Mouse (Mus musculus) heart, adult 2 months (tissue): Measurements from ENCODE around the gene Zfp759. TPM values are rescaled to one million over a fixed set of nuclear protein-coding genes. Genes with fewer than 3 reads are reported as not detected.
"Not testable (repeated sequence)": the region's sequence is repeated elsewhere in the genome, so short reads cannot be mapped to it uniquely, and the experiment has no call there.

Source experiments
- DNase-seq, 2 experiments: peaks; one replicate each; pipeline ENCODE4 v3.0.0; 2021
- H3K27ac ChIP-seq: fragments of 200-600 bp; 2 replicates; pipeline ENCODE4 v1.8.1; 2022
- H3K27me3 ChIP-seq: fragments of 200-500 bp; 2 replicates; pipeline ENCODE4 v1.6.1; 2012; ENCODE audit warnings: mild to moderate bottlenecking, low read length, inconsistent platforms, mixed read lengths; ENCODE audit not compliant: control insufficient read depth, insufficient read depth
- H3K36me3 ChIP-seq: fragments of 200-500 bp; 2 replicates; pipeline ENCODE4 v1.6.1; 2012; ENCODE audit warnings: low read length, inconsistent platforms; ENCODE audit not compliant: control insufficient read depth, insufficient read depth
- H3K4me1 ChIP-seq: fragments of 200-500 bp; 2 replicates; pipeline ENCODE4 v1.6.1; 2011; ENCODE audit warnings: low read length; ENCODE audit not compliant: control insufficient read depth, insufficient read depth
- H3K4me3 ChIP-seq: fragments of 200-600 bp; 2 replicates; pipeline ENCODE4 v1.8.1; 2022
- H3K79me2 ChIP-seq: fragments of 200-500 bp; replicated peaks from 2 replicates; pipeline ENCODE4 v1.6.1; 2012; ENCODE audit warnings: mild to moderate bottlenecking, inconsistent platforms, low read length, moderate library complexity, mixed read lengths; ENCODE audit not compliant: control insufficient read depth, insufficient read depth
- H3K9ac ChIP-seq: fragments of 200-500 bp; 2 replicates; pipeline ENCODE4 v1.6.1; 2012; ENCODE audit warnings: low read depth, mild to moderate bottlenecking, control low read depth, inconsistent platforms, low read length, mixed read lengths
- CTCF ChIP-seq: fragments of 200-600 bp; IDR thresholded peaks from 2 replicates; pipeline ENCODE4 v1.8.1; 2022; ENCODE audit warnings: antibody characterized with exemption, mild to moderate bottlenecking, moderate library complexity
- EP300 ChIP-seq: fragments of 200-500 bp; IDR thresholded peaks from 2 replicates; pipeline ENCODE4 v1.6.1; 2011; ENCODE audit warnings: low read depth, low read length, control low read depth; ENCODE audit not compliant: insufficient read depth
- POLR2A ChIP-seq: fragments of 200-500 bp; IDR thresholded peaks from 2 replicates; pipeline ENCODE4 v1.6.1; 2011; ENCODE audit warnings: mild to moderate bottlenecking, low read depth, low read length, control low read depth; ENCODE audit not compliant: insufficient read depth
- WGBS: fragments of 180-500 bp; shearing (Covaris S2); methylation state at CpG from one replicate; pipeline ENCODE4 v1.1.7; 2018; 5-methylcytosine and 5-hydroxymethylcytosine counted together
- intact Hi-C: fragments of 180-260 bp; cut with DNase I; formaldehyde crosslinking; loops from one replicate; pipeline ENCODE4 v1.15.1; 2025
- polyA plus RNA-seq: library from polyadenylated mRNA; depleted of rRNA; stranded (reverse); fragments of >200 nt; gene quantifications from 2 replicates; pipeline ENCODE4 v1.2.3, GENCODE M21; 2012
- total RNA-seq, 2 experiments: library from RNA; stranded (reverse); gene quantifications; 2 replicates each; pipeline ENCODE4 v1.2.3; 2021

Gene Zfp759
- total and polyA plus RNA-seq, 3 experiments: 0.59 to 8.2 (median 4.0) TPM

GRCm38 (mm10) chr13:67097876-67098275 lies 23.6 kb upstream of the Zfp759 start, which contains the start of gene Zfp708:
TSS of gene Zfp708 (minus strand) at chr13:67097976.
- intact Hi-C loops: no loop called here
- Histone ChIP-seq H3K27ac (no peak within 1 kb of the TSS), H3K79me2 (no peaks in the 10 kb centered on the region), H3K27me3 (no peaks in the 10 kb centered on the region), H3K36me3 (no peaks in the 10 kb centered on the region; the same call in 1 of the 2 replicates), H3K4me1 (no peaks in the 10 kb centered on the region), H3K4me3 (no peak within 1 kb of the TSS), H3K9ac (no peak within 1 kb of the TSS)
- WGBS: 87% methylated on average over 10 of the region's 10 CpGs
- TF ChIP-seq POLR2A (no peak), EP300 (no peak), CTCF (no peak)
- DNase-seq: no peak

DNA sequence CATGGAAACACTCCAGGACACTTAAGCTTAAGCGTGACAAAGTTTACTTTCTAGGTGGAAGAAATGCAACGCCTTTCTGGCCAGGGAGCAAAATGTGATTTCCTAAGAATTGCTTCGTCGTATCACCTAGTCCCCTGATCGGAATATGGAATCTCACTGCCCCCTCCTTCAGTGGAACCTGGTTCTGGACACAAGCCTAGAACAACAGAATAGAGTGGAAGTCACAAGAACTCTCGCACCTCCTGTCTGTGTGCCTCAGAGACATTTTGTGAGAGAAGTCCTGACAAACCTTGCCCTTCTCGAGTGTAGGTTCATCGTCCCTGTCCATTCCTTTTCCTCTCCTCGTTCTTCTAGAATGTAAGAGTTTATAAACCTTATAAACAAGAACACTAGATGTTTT lies 13.8 kb upstream of the Zfp759 start:
- 33% methylated on average over 9 of the region's 9 CpGs for WGBS
- H3K36me3 ChIP-seq: no peaks in the 10 kb centered on the region
- H3K79me2 ChIP-seq: no peaks in the 10 kb centered on the region; the same call in 1 of the 2 replicates
- H3K4me3 ChIP-seq: peak overlapping the region; percentile 94
- peaks cover 6% of the 10 kb centered on the region for H3K4me1 ChIP-seq
- DNase-seq: no peak
- no peaks in the 10 kb centered on the region; the same call in 1 of the 2 replicates for H3K27me3 ChIP-seq
- H3K9ac ChIP-seq: peak overlapping the region; percentile 20; the same call in 1 of the 2 replicates
- intact Hi-C loops: loop anchor here (1.0 to 10.0 kb wide), 8 partner anchors 21 to 707 kb away; partner anchors contain the start of genes Gm10767, Gm26965, Gm28044 and Zfp273
- peak overlapping the region; percentile 93 for H3K27ac ChIP-seq
- TF ChIP-seq EP300 (no peak), POLR2A (no peak), CTCF (no peak)

DNA sequence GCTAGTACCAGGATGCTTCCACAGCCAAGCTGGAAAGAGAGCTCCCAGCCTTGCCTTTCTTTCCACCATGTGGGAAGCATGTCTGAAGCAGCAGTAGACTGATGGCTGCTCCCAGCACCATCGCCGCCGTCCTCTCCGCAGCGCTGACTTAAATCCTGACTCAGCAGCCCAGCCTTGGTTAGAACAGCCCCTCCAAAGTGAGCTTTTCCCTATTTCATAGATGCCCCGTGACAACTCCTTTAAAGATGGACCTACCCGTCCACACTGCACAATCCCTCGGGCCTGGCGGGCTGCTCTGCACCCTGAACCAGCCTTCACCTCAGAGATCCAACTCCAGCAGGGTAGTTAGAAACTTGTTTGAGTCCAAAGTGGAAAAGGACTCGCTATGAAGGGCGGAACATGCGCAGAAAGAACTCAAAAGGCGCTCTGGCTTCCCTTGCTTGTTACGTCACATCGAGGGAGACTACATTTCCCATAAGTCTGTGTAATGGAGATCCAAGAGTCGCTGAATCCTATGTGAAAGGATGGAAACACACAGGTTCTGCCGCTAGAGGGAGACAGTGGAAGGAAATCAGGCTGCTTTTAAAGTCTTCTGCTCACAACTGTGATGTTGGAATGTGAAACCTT lies 13.2 kb upstream of the Zfp759 start, which contains the start of gene Gm28557:
Gene Gm28557, minus strand, starts transcription at position 411 of the 627 bp plus-strand sequence.
- WGBS: under 1% methylated on average over 17 of the region's 17 CpGs
- DNase-seq: peak; percentile 79 to 91
- peak within 1 kb of the TSS; percentile 93 for H3K27ac ChIP-seq
- no peaks in the 10 kb centered on the region for H3K36me3 ChIP-seq
- no peaks in the 10 kb centered on the region; the same call in 1 of the 2 replicates for H3K79me2 ChIP-seq
- H3K4me3 ChIP-seq: peak within 1 kb of the TSS; percentile 94
- TF ChIP-seq POLR2A (peak; percentile 89), EP300 (0 out of 2 replicates have a peak, but pooled peaks have one; percentile 8), CTCF (peak; percentile 93)
- H3K4me1 ChIP-seq: peaks cover 6% of the 10 kb centered on the region
- intact Hi-C loops: loop anchor here (1.0 to 10.0 kb wide), 8 partner anchors 20 to 706 kb away; partner anchors contain the start of genes Gm10767, Gm26965, Gm28044 and Zfp273
- H3K9ac ChIP-seq: peak within 1 kb of the TSS; percentile 93
- no peaks in the 10 kb centered on the region; the same call in 1 of the 2 replicates for H3K27me3 ChIP-seq

DNA sequence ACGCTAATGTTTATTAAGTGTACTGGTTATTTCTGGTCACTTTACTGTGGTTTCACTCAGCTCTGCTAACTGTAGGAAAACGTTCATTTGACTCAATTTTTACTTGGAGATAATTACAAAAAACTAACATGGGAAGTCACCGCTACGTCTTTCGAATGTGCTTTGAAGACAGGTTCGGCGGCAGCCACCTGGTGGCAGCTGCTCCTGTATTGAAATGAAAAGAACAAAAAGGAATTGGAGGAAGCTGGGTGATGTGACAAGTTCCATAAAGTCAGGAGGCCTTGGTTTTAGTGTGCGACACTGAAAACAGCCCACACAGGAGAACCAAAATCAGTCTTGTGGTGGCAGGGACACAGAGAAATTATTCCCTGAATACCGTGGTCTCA lies 12.6 kb upstream of the Zfp759 start:
- peak overlapping the region; percentile 93 for H3K27ac ChIP-seq
- H3K4me1 ChIP-seq: peaks cover 6% of the 10 kb centered on the region
- H3K9ac ChIP-seq: peak overlapping the region; percentile 46
- H3K79me2 ChIP-seq: no peaks in the 10 kb centered on the region; the same call in 1 of the 2 replicates
- WGBS: 3% methylated on average over 9 of the region's 9 CpGs
- TF ChIP-seq CTCF (peak; percentile 65), POLR2A (no peak), EP300 (no peak)
- peak overlapping the region; percentile 94 for H3K4me3 ChIP-seq
- no peaks in the 10 kb centered on the region; the same call in 1 of the 2 replicates for H3K27me3 ChIP-seq
- intact Hi-C loops: loop anchor here (1.0 to 10.0 kb wide), 8 partner anchors 19 to 706 kb away; partner anchors contain the start of genes Gm10767, Gm26965, Gm28044 and Zfp273
- no peaks in the 10 kb centered on the region for H3K36me3 ChIP-seq
- DNase-seq: peak in 1 of 2 experiments; percentile 42

DNA sequence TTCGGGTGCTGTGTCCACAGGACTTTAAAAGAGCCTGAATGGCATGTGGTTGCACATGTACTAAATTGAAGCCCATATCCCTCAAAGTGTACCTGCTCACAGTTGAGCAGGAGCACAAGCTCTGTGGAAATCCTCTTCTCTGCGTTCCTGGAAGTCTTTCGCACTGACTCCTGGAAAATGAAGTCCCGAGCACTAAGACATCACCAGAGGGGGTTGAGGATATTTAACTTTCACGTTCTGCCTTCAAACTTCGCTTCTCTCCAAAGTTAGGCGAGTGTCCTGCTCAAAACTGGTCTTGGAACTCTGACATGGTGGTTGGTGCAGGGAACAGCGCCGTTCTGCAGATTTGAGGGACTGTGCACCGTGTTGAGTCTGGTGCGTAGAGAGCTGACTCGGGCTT lies 9.4 kb upstream of the Zfp759 start:
- intact Hi-C loops: no loop called here
- Histone ChIP-seq H3K4me1 (peaks cover 6% of the 10 kb centered on the region), H3K9ac (no peak overlapping the region), H3K36me3 (no peaks in the 10 kb centered on the region), H3K4me3 (peak overlapping the region; percentile 41), H3K27ac (no peak overlapping the region), H3K27me3 (no peaks in the 10 kb centered on the region; the same call in 1 of the 2 replicates), H3K79me2 (no peaks in the 10 kb centered on the region)
- peak; percentile 23 to 30 for DNase-seq
- TF ChIP-seq EP300: no peak
- TF ChIP-seq POLR2A: no peak
- no peak for TF ChIP-seq CTCF
- WGBS: 76% methylated on average over 12 of the region's 12 CpGs

GRCm38 (mm10) chr13:67113287-67113686 lies 8.2 kb upstream of the Zfp759 start:
- DNase-seq: no peak
- WGBS: 78% methylated on average over 2 of the region's 2 CpGs
- no peaks in the 10 kb centered on the region for H3K36me3 ChIP-seq
- H3K4me1 ChIP-seq: no peaks in the 10 kb centered on the region
- H3K9ac ChIP-seq: no peak overlapping the region
- no peaks in the 10 kb centered on the region; the same call in 1 of the 2 replicates for H3K27me3 ChIP-seq
- H3K27ac ChIP-seq: no peak overlapping the region
- intact Hi-C loops: no loop called here
- TF ChIP-seq CTCF: no peak
- no peak for TF ChIP-seq EP300
- TF ChIP-seq POLR2A: no peak
- no peaks in the 10 kb centered on the region for H3K79me2 ChIP-seq
- H3K4me3 ChIP-seq: no peak overlapping the region

DNA sequence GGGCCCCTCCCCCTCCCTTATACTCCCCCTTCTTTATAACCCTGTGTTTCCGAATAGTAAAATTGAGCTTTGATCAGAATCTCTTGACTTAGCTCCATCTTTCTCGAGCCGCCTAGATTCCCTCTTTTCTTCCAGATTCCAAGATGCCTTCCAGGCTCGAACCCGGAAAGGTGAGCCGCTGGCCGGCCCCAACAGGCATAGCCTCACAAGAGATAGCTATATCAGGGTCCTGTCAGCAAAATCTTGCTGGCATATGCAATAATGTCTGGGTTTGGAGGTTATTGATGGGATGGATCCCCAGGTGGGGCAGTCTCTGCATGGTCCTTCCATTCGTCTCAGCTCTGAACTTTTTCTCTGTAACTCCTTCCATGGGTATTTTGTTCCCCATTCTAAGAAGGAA lies 5.3 kb upstream of the Zfp759 start, which contains the start of gene Rslcan18:
Gene Rslcan18, minus strand, starts transcription at position 101 of the 400 bp plus-strand sequence.
- H3K36me3 ChIP-seq, H3K4me1 ChIP-seq, H3K9ac ChIP-seq, H3K79me2 ChIP-seq, H3K4me3 ChIP-seq, H3K27me3 ChIP-seq, H3K27ac ChIP-seq, intact Hi-C loops, DNase-seq: not testable (repeated sequence)
- WGBS: 86% methylated on average over 8 of the region's 8 CpGs
